Mouse (Mus musculus) activated CD4-positive, CD25-positive, alpha-beta regulatory T cell, adult 4 months (primary cell): Measurements from ENCODE around the gene Vmn1r1. TPM values are rescaled to one million over a fixed set of nuclear protein-coding genes. Genes with fewer than 3 reads are reported as not detected.
A peak's percentile ranks its signal among the peaks of the same experiment; 100 is the strongest.

Experiments
- ATAC-seq: one replicate; pipeline ENCODE4 v1.8.0; 2017
- polyA plus RNA-seq, 2 experiments: library from polyadenylated mRNA; unstranded; fragments of 100-300 nt; shearing (Covaris generic); gene quantifications; one replicate each; pipeline ENCODE4 v1.2.1; 2017

Gene Vmn1r1
- polyA plus RNA-seq, 2 experiments from 2014 or later, result not detected

GRCm38 (mm10) chr1:182137204-182138125 is 26.8 kb downstream of the Vmn1r1 start:
- ATAC-seq, result no peak

DNA sequence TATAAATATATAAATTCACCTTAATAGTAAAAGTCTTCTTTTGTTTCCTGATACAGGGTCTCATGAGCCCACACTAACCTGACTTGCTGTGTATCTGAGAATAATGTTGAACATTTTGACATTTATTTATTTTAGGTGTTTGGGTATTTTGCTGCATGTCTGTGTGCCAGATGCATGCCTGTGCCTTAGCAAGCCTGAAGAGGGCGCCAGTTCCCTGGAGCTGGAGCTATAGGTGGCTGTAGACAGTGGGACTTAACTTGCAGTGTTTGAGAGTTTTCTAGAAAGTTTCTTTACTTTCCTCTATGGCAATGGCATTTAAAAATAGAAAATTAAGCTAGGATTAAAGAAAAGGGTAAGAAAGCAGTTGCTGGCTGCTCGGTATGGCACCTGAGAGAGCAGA is 33.5 kb downstream of the Vmn1r1 start:
- ATAC-seq, result no peak

GRCm38 (mm10) chr1:182124924-182125368 is 39.3 kb downstream of the Vmn1r1 start:
- peak; percentile 90 for ATAC-seq

DNA sequence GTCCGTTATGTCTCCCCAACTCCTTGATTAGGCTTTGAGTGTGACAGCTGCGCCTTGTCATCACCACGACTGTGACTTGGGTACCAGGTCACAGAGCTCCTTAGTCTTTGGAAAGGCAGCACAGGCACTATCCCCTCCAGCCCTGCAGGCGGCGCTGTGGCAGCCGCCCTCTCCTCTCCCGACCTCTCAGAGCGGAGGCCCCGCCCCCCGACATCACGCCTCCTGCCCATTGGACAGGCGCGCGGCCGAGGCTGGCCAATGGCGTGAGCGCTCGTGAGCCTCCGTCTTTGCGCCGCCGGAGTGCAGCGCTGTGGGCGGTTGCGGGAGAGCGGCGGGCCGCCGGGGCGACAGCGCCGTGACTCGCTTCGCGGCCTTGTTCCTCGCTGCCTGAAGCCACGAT is 39.8 kb downstream of the Vmn1r1 start, which contains the start of gene Srp9:
Gene Srp9, plus strand, starts transcription at position 232 of the 400 bp plus-strand sequence.
- peak; percentile 90 for ATAC-seq

GRCm38 (mm10) chr1:182122413-182122812 is 41.9 kb downstream of the Vmn1r1 start:
- ATAC-seq, result no peak

DNA sequence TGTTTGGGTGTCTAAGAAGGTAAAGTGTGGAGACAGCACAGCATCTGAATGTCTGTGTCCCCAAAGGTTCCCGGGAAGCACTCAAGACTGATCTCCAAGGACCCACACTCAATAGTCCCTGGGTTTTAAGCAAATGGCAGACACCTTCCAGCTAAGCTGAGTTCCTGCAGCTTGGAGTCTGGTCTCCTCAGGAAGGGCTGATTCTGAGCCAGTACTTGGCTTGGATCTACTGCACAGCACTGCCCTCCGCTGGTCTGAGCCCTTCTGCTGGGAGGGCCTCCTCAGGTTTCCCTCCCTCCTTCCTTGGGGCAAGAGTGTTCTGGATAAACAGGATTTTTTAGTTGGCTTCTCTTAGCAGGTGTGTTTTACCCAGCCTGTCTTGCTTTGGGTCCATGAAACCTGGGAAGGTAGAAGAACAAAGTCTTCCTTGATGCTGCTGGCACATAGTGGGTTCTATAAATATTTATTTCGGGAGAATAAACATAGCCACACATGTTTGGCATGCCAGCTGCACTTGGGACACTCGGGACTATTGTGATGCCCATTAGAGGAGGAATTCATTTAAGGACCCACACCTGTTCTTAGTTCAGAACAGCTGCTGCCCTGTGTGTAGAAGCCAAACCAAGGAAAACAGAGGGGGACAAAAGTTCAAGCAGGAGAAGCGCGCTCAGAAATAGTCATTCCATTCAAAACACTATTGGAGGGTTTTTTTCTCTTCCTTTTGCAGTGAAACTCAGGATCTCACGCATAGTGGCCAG is 48.5 kb downstream of the Vmn1r1 start:
- no peak for ATAC-seq

DNA sequence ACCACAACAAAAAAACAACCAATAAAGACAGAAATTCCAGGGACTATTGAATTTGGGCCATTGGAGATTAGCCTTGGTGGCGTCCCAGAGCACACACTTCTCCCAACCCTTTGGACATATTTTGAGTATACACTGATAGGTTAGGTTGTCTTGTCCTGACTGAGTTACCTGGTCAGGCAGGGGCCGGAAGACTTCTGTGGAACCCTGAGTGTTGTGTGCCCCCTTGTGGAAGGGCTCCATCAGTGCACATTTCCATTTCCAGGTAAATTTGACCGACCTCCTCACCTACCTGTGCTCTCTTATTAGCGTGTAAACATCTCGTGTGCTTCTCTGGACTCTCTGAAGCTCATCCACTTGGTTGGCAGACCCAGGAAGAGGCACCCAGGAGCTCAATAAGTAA is 49.1 kb downstream of the Vmn1r1 start:
- ATAC-seq, result peak; percentile 60

GRCm38 (mm10) chr1:182113587-182114500 is 50.4 kb downstream of the Vmn1r1 start:
- ATAC-seq, result no peak

DNA sequence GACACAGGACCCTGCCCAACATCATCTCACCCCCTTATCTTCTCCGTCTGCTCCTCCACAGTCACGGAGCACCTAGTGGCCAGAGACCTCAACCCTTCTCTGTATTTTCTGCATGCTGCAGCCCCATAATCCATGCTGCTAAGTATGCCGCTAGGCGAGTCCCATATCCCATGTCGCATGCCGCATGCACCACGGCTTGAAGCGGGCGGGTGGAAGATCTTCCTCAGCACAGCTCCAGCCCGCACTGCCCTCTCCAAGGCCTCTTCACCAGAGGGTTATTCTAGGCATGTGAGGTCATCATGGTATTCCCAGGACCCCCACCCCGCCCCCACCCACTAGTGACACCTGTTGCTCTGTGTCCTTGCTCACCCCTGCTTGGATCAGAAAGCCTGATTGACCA is 51.2 kb downstream of the Vmn1r1 start:
- ATAC-seq, result no peak

DNA sequence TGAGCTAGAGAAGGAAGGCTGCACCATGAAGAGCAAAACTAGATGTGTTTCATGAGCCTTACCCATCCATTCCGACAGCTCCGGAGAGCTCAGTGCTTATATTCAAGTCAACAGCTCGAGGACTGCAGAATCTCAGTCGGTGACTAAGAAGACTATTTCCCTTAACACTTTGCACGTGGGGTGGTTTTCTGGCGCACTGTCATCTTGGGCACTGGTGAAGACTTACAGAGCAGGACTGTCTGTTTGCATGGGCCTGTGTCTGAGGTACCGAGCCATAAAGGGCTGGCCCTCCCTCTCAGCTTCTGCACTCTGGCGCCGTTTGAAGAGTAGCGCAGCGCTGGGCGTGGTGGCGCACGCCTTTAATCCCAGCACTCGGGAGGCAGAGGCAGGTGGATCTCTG is 51.9 kb downstream of the Vmn1r1 start:
- no peak for ATAC-seq

- ATAC-seq, result no peak
Observed at GRCm38 (mm10) chr1:182111386-182112317, 52.6 kb downstream of the Vmn1r1 start.

GRCm38 (mm10) chr1:182110708-182111385 is 53.4 kb downstream of the Vmn1r1 start:
- no peak for ATAC-seq

- no peak for ATAC-seq
Observed at GRCm38 (mm10) chr1:182110185-182110584, 54.1 kb downstream of the Vmn1r1 start.

GRCm38 (mm10) chr1:182108397-182109099 is 55.7 kb downstream of the Vmn1r1 start:
- peak; percentile 81 for ATAC-seq

GRCm38 (mm10) chr1:182107251-182107650 is 57.0 kb downstream of the Vmn1r1 start:
- no peak for ATAC-seq

- ATAC-seq, result no peak
Observed at GRCm38 (mm10) chr1:182105023-182105422, 59.3 kb downstream of the Vmn1r1 start.
